Mouse (Mus musculus) kidney, postnatal 14 days (tissue): ENCODE measurements around the gene Gpank1.
A peak's percentile ranks its signal among the peaks of the same experiment; 100 is the strongest.

Source experiments
- DNase-seq: peaks from one replicate; pipeline ENCODE4 v3.0.0; 2022; ENCODE audit warnings: mixed read lengths

Gene Gpank1

GRCm38 (mm10) chr17:35162730-35163129 is 41.5 kb downstream of the Gpank1 start:
- DNase-seq: peak; percentile 54

DNA sequence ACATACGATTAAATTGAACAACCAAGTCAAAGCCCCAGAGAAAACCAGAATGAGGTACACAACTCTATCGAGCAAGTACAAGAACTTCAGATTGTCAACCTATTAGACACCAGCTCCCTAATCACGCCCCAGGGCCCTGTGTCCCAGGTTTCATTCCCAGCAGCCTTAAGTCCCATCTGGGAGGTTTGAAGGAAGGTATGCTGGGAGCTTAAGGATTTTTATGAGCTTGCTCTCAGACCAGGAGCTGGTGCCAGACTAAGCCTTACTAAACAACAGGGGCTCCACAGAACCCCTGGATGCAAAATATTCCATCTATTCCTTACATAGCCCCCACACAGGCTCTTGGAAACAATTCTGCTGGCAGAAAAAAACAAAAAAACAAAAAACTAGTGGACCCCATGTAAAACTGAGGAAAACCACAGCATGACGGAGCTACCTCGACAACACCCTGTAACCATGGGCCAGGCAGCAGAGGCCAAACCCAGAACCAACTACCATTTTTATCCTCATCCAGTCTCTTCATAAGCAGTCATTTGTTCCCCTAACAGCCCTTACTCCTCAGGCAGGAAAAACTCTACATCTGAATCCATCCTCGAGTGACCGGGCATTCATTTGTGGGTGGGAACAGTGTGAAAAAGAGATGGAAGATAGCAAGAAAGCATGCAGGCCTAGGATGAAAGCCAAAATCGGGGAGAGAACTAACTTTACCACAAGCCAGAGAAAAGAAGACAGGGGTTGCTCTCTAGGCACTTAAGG is 42.2 kb downstream of the Gpank1 start:
- DNase-seq: no peak

DNA sequence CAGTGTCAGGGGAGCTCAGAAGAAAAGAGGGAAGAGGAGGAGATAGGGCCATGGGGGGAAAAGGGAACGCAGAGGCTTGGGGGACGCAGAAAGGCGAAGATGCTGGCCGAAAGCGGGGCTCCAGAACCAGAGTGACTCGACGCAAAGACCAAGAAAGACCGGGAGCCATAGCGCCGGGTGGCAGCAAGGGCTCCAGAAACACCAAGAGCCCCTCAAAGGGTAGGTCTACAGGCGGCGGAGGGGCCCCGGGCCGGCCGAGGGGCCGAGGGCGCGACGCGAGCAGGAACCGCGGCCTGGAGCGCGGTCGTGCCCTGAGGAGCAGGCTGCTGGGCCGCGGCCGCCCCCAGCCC is 42.9 kb downstream of the Gpank1 start:
- no peak for DNase-seq

GRCm38 (mm10) chr17:35164568-35165450 is 43.6 kb downstream of the Gpank1 start, which contains the start of gene Prrc2a:
TSS of gene Prrc2a (minus strand) at chr17:35164897.
- DNase-seq: peak; percentile 99

DNA sequence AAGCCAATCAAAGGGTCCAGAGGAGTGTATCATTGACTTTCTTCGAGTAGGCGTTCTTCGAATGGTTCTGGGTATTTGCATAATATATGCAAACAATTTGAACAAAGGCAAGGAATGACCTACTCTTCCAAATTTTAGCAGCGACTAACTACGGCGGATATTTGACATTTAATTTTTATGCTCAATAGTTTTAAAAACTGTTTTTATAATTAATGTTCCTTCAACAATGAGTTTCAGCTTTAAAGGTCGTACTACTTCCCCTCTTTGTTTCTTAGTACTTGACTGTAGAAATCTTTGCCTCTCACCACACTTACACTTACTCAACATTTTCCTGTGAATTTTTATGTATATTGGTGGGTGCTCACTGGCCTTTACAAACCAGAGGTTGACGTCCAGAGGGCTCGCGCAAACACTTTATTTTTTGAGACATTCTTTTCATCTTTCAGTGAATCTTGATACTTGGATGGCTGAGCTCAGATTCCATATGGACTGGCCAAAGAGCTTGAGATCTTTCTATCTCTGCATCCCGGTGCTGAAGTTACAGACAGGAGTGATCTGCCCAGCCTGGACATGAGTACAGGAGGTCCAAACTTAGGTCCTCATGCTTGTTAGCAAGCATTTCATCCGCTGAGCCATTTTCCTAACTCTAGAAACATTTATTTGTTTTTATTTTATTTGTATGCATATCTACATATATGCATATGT is 44.3 kb downstream of the Gpank1 start:
- DNase-seq: no peak

DNA sequence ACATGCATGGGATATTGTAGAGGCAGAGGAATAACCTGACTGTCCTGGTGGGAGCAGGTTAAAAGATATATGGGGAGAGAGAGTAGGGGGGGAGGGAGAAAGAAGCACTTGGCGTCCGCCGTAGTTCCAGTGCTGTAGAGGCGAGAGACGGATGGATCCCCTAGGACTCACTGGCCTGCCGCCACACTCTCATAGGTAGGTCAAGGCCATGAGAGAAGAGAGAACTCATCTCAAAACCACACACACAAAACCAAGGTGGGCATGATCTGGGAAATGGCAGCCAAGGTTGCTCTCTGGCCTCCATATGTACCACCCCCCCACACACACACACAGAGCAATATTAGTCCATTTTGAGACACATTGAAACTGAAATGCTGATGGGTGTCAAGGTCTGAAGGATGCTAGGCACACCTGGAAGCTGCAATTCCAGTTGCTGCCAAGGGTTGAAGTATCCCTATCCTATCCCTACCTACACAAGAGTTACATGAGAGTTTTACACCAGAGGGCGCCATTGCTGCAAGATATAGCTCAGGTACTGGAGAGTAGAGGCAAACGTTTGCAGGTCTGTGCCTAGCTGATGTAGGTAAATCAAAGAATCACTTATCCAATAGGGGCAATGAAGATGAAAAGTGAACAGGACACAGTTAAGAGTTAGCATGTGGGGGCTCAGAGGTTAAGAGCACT is 45.2 kb downstream of the Gpank1 start:
- DNase-seq: peak; percentile 83

DNA sequence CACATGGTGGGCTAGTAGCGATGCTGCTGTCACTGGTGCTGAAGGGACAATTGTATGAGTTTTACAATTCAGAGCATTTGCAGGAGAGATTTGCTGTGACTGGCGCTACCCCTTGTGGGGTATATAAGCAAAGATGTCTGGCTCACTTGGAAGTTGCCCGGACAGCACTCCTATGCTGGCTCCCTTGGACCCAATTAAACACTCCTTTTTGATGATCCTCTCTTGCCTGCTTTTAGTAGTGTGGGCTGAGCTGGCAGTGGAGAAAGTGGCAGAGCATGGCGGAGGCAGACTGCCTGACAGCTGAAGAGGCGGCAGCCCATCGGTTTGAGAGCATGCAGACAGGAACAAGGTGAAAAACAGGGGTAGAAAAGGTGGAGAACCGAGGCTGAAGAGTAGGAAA is 46.5 kb downstream of the Gpank1 start:
- DNase-seq: no peak

- DNase-seq: no peak
Measured at GRCm38 (mm10) chr17:35168541-35169207, 47.4 kb downstream of the Gpank1 start.

DNA sequence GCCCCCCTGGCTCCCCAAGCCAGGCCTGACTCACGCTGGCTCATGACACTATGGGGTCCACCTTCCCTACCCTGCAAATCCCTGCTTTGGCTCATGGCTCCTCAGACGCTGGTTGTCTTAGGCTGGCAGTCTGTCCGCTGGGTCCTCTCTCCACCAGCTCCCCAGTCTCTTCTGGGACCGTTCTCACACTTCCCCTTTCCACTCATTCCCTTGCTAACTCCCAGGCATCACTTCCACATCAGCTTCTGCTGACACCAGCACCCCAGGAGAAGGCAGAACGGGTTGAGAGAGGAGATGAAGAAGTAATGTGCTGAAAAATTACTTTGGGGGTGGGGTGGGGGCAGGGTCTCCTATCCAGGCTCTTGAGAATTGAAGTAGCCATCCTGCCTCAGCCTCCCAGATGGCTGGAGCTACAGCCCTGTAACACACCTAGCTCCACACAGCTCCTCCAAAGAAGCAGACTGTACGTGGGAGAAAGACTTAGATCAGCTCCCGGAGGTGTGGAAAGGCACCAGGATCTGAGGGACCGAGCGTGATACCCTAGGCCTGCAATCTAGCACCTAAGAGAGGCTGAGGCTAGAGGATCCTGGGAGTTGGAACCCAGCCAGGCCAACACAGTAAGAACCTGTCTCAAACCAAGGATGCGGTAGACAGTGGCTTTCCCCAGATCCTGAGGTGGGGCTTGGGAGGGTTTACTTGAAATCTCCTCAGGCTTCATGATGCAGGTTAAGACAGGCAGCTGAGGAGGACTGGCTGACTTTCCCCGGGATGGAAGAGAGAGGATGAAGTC is 51.4 kb downstream of the Gpank1 start:
- no peak for DNase-seq

GRCm38 (mm10) chr17:35173329-35173728 is 52.1 kb downstream of the Gpank1 start:
- DNase-seq: no peak
